Mouse (Mus musculus) liver, adult 2 months (tissue): Measurements from ENCODE around the gene Homer3.

ENCODE experiments used
- CTCF ChIP-seq: fragments of 200-500 bp; IDR thresholded peaks from 2 replicates; pipeline ENCODE4 v1.5.1; 2011; ENCODE audit warnings: low read depth, low read length, control low read depth
- POLR2A ChIP-seq: fragments of 200-500 bp; IDR thresholded peaks from 2 replicates; pipeline ENCODE4 v1.6.1; 2011; ENCODE audit warnings: low read length, control low read depth; ENCODE audit not compliant: insufficient read depth; ENCODE audit errors: extremely low read depth

- TF ChIP-seq POLR2A: no peak
- no peak for TF ChIP-seq CTCF
These were observed 20.3 kb downstream of the Homer3 start for GRCm38 (mm10) chr8:70302901-70303300.
